Mouse (Mus musculus) neural tube, embryonic 12.5 days (tissue): ENCODE measurements around the gene Gm17581. TPM values are rescaled to one million over a fixed set of nuclear protein-coding genes. Genes with fewer than 3 reads are reported as not detected.
"Not testable (repeated sequence)": the region's sequence is repeated elsewhere in the genome, so short reads cannot be mapped to it uniquely, and the experiment has no call there.

ENCODE experiments used
- ATAC-seq: fragments of 200-750 bp; cut with Nextera tagmentation; 2 replicates; pipeline ENCODE4 v1.8.0; 2017; ENCODE audit warnings: low read depth, mild to moderate bottlenecking, moderate TSS enrichment, moderate library complexity; ENCODE audit not compliant: low FRiP score
- H3K27ac ChIP-seq: fragments of 300-500 bp; sonication (generic); 2 replicates; pipeline ENCODE4 v1.5.1; 2016
- H3K27me3 ChIP-seq: fragments of 300-500 bp; sonication (generic); replicated peaks from 2 replicates; pipeline ENCODE4 v1.6.1; 2016; ENCODE audit warnings: mild to moderate bottlenecking
- H3K36me3 ChIP-seq: fragments of 300-500 bp; sonication (generic); 2 replicates; pipeline ENCODE4 v1.6.1; 2016; ENCODE audit warnings: mild to moderate bottlenecking
- H3K4me1 ChIP-seq: fragments of 300-500 bp; sonication (generic); 2 replicates; pipeline ENCODE4 v1.6.1; 2016
- H3K4me2 ChIP-seq: fragments of 300-500 bp; sonication (generic); replicated peaks from 2 replicates; pipeline ENCODE4 v1.6.1; 2016; ENCODE audit warnings: mild to moderate bottlenecking
- H3K4me3 ChIP-seq: fragments of 300-500 bp; sonication (generic); 2 replicates; pipeline ENCODE4 v1.5.1; 2016
- H3K9ac ChIP-seq: fragments of 300-500 bp; sonication (generic); 2 replicates; pipeline ENCODE4 v1.6.1; 2016; ENCODE audit warnings: mild to moderate bottlenecking
- H3K9me3 ChIP-seq: fragments of 300-500 bp; sonication (generic); 2 replicates; pipeline ENCODE4 v1.6.1; 2016; ENCODE audit warnings: mild to moderate bottlenecking
- WGBS: fragments of 180-500 bp; shearing (Covaris S2); methylation state at CpG from one replicate; pipeline ENCODE4 v1.1.7; 2016; 5-methylcytosine and 5-hydroxymethylcytosine counted together
- polyA plus RNA-seq: library from polyadenylated mRNA; unstranded; fragments of >200 nt; fragmentation: Nextera tagmentation; extraction: Ambion mirVana; gene quantifications from 2 replicates; pipeline ENCODE4 v1.2.1, GENCODE M21; 2016

Gene Gm17581
- not detected in 2 replicates for polyA plus RNA-seq

DNA sequence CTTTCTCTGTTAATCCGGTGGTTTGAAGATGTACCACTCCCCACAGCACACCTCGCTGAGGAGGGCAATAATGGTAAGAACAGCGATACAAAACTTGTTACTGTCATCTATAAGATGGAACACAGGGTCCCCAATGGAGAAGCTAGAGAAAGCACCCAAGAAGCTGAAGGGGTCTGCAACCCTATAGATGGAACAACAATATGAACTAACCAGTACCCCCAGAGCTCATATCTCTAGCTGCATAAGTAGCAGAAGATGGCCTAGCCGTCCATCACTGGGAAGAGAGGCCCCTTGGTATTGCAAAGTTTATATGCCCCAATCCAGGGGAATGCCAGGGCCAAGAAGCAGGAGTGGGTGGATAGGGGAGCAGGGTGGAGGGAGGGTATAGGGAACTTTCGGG, at the start of gene Gm17581:
Gene Gm17581 (minus strand): TSS at position 101 of the 400 bp plus-strand sequence.
- H3K4me2 ChIP-seq, H3K9me3 ChIP-seq, H3K4me1 ChIP-seq, H3K4me3 ChIP-seq, H3K27ac ChIP-seq, ATAC-seq, H3K36me3 ChIP-seq, H3K27me3 ChIP-seq, H3K9ac ChIP-seq: not testable (repeated sequence)
- 86% methylated on average over 5 of the region's 5 CpGs for WGBS

DNA sequence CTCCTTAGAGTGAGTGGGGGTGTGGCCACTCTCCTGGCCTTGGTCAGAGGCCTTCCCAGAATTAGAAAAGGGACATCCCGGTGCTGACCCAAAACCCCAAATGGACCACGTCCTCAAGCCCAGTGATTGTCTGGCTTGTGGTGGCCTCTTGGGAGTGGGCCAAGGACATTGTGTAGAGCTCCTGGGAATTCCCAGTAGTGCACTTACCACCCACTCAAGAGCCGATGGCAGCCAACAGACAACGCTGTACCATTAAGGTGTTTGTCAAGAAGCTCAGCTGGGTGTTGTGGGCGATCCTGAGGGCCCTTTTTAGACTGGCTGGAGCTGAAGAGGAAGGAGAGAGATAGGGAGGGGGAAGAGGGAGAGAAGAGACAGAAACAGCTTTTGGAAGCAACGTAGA, 48.9 kb upstream of the Gm17581 start:
- H3K4me1 ChIP-seq: no peaks in the 10 kb centered on the region; the same call in 1 of the 2 replicates
- WGBS: 83% methylated on average over 6 of the region's 6 CpGs
- ATAC-seq: no peak

DNA sequence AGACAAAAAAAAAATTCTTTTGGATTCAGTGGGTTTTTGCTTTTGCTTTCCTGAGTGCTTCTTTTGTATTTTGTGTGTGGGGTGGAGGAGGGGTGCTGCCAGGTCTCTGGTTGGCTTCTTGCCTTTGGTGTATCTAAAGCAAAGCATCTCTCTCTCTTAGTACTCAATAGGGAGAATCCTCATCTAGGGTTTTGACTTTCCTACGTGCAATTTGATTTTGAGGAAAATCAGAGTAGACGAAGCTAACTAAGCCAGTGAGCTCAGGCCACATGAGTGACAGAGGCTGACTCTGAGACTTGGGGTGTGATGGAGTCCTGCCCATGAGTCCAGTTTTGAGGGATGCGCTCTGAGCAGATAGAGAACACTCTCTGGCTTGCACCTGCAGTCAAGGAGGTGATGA, 43.8 kb upstream of the Gm17581 start:
- peaks cover 22% of the 10 kb centered on the region for H3K4me1 ChIP-seq
- peaks cover 9% of the 10 kb centered on the region; the same call in 1 of the 2 replicates for H3K27me3 ChIP-seq
- no peaks in the 10 kb centered on the region for H3K36me3 ChIP-seq
- no peak overlapping the region for H3K4me3 ChIP-seq
- no peak for ATAC-seq
- H3K27ac ChIP-seq: no peak overlapping the region
- H3K9me3 ChIP-seq: no peaks in the 10 kb centered on the region
- H3K9ac ChIP-seq: no peak overlapping the region
- WGBS: 88% methylated on average over 3 of the region's 3 CpGs
- no peak overlapping the region for H3K4me2 ChIP-seq

More for the DNA sequence above, 48.9 kb upstream of the Gm17581 start:
- H3K36me3 ChIP-seq: no peaks in the 10 kb centered on the region
- H3K4me3 ChIP-seq: no peak overlapping the region
- H3K27ac ChIP-seq: no peak overlapping the region
- H3K9me3 ChIP-seq: no peaks in the 10 kb centered on the region
- H3K4me2 ChIP-seq: no peak overlapping the region
- H3K27me3 ChIP-seq: no peaks in the 10 kb centered on the region
- no peak overlapping the region for H3K9ac ChIP-seq

DNA sequence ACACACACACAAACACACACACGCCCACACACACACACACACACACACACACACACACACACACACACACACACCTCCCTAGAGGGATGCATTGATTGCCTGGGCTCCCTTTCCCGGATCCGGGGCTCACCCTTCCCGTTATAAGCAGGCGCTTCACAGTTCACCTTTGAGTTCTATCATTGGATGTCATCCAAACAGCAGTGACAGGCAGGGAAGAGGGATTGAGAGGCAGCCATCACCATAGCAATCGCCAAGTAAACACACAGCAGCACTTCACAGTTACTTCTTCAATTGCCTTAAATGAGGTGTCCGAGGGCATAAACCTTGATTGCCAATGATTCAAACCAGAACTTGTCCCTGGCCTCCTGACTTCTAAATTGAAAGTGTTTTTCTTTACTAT, 43.4 kb upstream of the Gm17581 start:
- 58% methylated on average over 7 of the region's 7 CpGs for WGBS
- no peaks in the 10 kb centered on the region for H3K9me3 ChIP-seq
- no peak overlapping the region for H3K4me2 ChIP-seq
- no peak overlapping the region for H3K27ac ChIP-seq
- no peaks in the 10 kb centered on the region for H3K36me3 ChIP-seq
- no peak for ATAC-seq
- H3K4me3 ChIP-seq: no peak overlapping the region
- peaks cover 14% of the 10 kb centered on the region; the same call in 1 of the 2 replicates for H3K27me3 ChIP-seq
- H3K4me1 ChIP-seq: peaks cover 22% of the 10 kb centered on the region
- no peak overlapping the region for H3K9ac ChIP-seq

DNA sequence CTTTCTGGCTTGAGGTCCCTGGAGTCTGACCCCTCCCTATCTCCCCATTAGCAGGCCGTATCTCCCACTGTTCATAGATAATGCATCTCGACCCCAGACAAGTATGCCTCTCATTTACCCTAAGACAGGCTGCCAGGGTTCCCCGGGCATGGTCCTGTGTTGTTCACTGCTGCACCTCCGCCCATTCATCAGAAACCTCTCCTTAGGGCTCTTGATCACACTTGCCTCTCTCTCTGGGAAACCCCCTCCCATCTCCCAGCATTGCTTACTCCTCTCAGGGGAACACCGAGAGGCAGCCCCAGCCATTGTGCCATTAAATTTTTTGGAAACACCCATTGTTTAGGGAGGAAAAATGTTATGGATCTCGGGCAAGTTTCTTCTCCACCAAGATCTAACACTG, 42.3 kb upstream of the Gm17581 start:
- Histone ChIP-seq H3K36me3 (no peaks in the 10 kb centered on the region), H3K27me3 (peaks cover 24% of the 10 kb centered on the region), H3K4me1 (peaks cover 22% of the 10 kb centered on the region), H3K4me2 (peak overlapping the region; percentile 72; the same call in 1 of the 2 replicates), H3K4me3 (no peak overlapping the region), H3K9ac (no peak overlapping the region), H3K27ac (no peak overlapping the region), H3K9me3 (no peaks in the 10 kb centered on the region)
- no peak for ATAC-seq
- 60% methylated on average over 6 of the region's 6 CpGs for WGBS

DNA sequence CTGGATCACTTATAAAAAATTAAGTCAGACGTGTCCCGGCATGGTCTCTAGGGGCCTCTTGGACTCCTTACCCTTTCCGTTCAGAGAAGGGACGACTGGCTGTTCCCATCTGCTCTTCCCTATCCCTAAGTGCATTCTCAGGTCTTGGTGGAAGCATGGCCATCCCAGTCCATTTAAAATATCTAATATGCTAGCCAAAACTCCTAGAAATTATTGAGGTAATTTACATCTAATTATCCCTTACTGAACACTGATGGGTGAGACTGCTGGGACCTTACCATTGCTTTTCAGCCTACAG, 42.0 kb upstream of the Gm17581 start:
- Histone ChIP-seq H3K4me2 (peak overlapping the region; percentile 72; the same call in 1 of the 2 replicates), H3K27me3 (peaks cover 26% of the 10 kb centered on the region), H3K9ac (no peak overlapping the region), H3K9me3 (no peaks in the 10 kb centered on the region), H3K4me3 (no peak overlapping the region), H3K27ac (no peak overlapping the region), H3K36me3 (no peaks in the 10 kb centered on the region), H3K4me1 (peaks cover 22% of the 10 kb centered on the region)
- 62% methylated on average over 4 of the region's 4 CpGs for WGBS
- ATAC-seq: no peak

DNA sequence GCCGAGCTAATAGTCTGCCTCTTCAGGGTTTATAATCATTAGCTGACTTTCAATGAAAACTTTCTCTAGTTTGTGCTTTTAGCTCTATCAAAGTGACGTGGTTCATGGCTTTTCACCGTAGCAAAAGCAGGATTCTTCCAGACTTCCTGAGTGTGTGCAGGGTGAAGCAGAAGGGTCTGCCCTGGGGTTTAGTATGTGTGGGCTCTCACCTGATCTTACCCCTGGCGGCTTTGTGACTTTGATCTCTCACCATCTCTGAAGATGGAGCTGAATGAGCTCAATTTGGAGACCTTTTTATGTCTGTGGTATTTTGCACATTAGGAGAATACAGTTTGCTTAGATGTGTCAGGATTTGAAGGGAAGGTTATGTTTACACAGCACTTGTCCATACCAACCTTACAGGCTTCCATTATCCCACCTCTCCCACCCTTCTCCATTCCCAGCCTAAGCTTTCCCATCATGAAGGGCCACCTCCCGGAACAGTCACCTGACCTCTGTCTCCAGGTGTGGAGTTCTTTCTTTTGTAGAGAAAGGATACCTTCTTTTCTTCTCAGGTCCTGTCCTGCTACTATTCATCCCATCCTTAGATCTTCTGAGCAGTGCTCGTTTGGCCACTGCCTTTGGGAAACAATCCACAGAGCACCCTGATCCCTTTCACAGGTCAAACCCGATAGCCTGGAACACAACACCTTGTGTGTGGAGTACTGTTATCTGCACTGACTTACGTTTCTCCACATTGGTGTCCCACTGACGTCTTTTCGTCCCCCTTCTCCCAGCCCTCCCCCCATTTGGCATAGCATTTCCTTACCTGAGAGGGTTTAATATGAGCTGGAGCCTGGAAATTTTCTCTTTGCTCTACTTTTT, 41.4 kb upstream of the Gm17581 start:
- ATAC-seq: no peak
- no peak overlapping the region for H3K27ac ChIP-seq
- peak overlapping the region; percentile 72 for H3K4me2 ChIP-seq
- no peak overlapping the region for H3K4me3 ChIP-seq
- peaks cover 26% of the 10 kb centered on the region for H3K27me3 ChIP-seq
- H3K9ac ChIP-seq: no peak overlapping the region
- 75% methylated on average over 10 of the region's 10 CpGs for WGBS
- H3K36me3 ChIP-seq: no peaks in the 10 kb centered on the region
- peaks cover 22% of the 10 kb centered on the region for H3K4me1 ChIP-seq
- H3K9me3 ChIP-seq: no peaks in the 10 kb centered on the region

DNA sequence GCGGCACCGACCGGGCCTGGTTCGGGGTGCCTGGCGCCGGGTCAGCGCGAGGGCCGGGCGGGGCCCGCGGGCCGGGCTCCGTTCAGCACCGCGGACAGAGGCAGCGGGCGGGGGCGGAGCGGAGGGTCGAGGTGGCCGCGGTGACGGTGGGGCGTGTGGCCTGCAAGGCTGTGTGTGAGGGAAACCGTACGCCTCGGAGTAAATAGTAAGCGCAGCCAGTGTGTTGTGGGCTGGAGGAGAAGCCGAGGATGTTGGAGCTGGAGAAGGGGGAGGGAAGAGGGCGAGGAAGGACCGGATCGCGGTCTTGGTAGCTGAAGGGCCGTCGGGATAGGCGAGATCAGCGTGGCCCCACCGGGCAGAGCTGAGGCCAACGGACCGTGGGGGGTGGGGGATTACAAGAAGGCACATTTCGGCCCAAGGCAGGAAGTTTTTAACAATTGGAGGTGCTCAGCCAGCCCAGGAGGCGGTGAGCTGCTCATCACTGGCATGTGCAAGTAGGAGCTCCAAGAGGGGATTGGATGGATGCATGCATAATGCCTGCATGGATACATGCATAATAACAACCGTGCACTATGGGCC, 40.1 kb upstream of the Gm17581 start:
- H3K27ac ChIP-seq: peak overlapping the region; percentile 53
- 1% methylated on average over 44 of the region's 44 CpGs for WGBS
- H3K4me1 ChIP-seq: peaks cover 22% of the 10 kb centered on the region
- peak overlapping the region; percentile 80 for H3K9ac ChIP-seq
- peak; percentile 52 for ATAC-seq
- H3K4me2 ChIP-seq: peak overlapping the region; percentile 72
- H3K27me3 ChIP-seq: peaks cover 26% of the 10 kb centered on the region
- no peaks in the 10 kb centered on the region for H3K36me3 ChIP-seq
- no peaks in the 10 kb centered on the region for H3K9me3 ChIP-seq
- H3K4me3 ChIP-seq: peak overlapping the region; percentile 77

DNA sequence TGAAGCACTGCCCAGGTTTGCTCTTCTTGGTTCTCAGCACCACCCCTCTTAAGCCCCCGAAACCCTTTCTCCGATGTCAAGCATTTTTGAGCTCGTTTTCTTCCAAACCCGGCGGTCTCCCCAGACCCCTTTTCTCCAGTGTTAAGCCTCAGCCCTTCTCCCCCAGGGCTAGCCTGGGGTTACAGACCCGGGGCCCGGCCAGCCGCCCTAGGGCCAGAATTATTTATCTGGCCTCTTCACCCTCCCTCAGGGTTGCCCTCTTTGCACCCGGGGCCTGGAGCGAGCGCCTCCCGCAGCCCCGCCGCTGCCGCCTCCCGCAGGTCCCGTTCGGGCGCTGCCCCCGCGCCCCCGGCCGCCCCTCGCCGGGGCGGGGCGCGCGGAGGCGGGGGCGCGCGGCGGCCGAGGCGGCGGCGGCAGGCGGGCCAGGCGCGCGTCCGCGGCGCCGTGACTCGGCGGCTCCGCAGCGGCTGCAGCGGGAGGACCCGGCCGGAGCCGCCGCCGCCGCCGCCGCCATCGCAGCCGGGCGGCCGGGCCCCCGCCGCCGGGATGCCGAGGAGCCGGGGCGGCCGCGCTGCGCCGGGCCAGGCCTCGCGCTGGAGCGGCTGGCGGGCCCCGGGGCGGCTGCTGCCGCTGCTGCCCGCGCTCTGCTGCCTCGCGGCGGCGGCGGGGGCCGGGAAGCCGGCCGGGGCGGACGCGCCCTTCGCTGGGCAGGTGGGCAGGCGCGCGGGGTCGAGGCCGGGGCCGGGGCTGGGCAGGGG, 39.4 kb upstream of the Gm17581 start, which contains the start of gene Mmp24:
Gene Mmp24 (plus strand): TSS at position 416 of the 758 bp plus-strand sequence.
- ATAC-seq: no peak
- H3K4me3 ChIP-seq: peak within 1 kb of the TSS; percentile 77
- peaks cover 22% of the 10 kb centered on the region for H3K4me1 ChIP-seq
- H3K4me2 ChIP-seq: peak within 1 kb of the TSS; percentile 72
- no peaks in the 10 kb centered on the region for H3K36me3 ChIP-seq
- no peaks in the 10 kb centered on the region for H3K9me3 ChIP-seq
- H3K27ac ChIP-seq: peak within 1 kb of the TSS; percentile 53
- H3K27me3 ChIP-seq: peaks cover 26% of the 10 kb centered on the region
- WGBS: 2% methylated on average over 90 of the region's 100 CpGs
- peak within 1 kb of the TSS; percentile 80 for H3K9ac ChIP-seq

DNA sequence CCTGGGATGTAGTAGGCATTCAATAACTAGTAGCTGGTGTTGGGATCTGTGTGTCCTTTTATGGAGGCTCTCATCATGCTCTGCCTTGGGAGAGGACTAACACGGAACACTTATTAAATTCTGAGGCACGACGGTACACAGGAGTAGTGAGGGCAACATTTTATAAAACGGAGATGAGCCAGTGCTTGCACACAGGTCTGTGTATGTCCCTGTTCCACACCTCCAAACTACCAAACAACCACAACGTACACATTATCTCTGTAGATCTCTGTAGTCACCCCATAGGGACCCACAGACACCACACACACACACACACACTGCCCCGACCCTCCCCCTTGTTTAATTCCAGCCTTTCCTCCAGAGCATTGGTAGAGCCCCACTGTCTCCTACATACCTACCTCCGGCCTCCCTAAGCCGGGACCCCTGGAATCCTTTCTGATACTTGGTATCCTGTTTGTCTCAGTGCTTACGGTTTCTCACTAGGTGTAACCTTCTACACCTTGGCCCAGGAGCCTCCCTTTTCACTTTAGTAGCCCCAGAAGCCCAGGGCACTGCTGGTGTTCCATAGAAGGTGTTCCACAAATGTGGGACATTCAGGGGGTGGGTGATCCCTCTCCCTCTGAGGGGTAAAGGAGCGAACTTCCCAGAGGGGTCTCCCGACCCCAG, 38.7 kb upstream of the Gm17581 start:
- H3K4me3 ChIP-seq: no peak overlapping the region
- 64% methylated on average over 11 of the region's 11 CpGs for WGBS
- H3K4me1 ChIP-seq: peaks cover 22% of the 10 kb centered on the region
- H3K9ac ChIP-seq: 0 out of 2 replicates have a peak overlapping the region, but pooled peaks have one; percentile 61
- no peak overlapping the region for H3K27ac ChIP-seq
- H3K4me2 ChIP-seq: peak overlapping the region; percentile 72
- H3K36me3 ChIP-seq: no peaks in the 10 kb centered on the region
- H3K9me3 ChIP-seq: no peaks in the 10 kb centered on the region
- peaks cover 26% of the 10 kb centered on the region for H3K27me3 ChIP-seq
- no peak for ATAC-seq

DNA sequence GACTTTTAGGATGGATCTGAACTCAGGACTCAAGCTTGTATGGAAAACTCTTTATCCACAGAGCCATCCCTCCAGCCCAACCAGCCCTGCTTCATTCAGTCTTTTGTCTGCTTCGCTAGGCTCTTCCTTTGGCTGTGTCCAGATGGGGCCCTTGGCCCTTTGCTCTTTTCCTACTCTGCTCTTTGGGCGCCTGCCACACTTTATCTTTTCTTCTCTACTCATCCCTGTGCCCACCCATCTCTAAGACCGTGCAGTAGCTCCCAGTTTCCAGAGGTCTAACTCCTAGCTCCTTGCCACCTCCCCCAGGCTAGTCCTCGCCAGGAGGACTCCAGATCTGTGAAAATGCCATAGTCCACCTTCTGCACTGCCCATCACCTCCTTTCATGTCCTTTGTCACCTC, 38.0 kb upstream of the Gm17581 start:
- Histone ChIP-seq H3K36me3 (no peaks in the 10 kb centered on the region), H3K4me2 (no peak overlapping the region), H3K9me3 (no peaks in the 10 kb centered on the region), H3K4me3 (no peak overlapping the region), H3K9ac (no peak overlapping the region), H3K27ac (no peak overlapping the region), H3K27me3 (peaks cover 26% of the 10 kb centered on the region), H3K4me1 (peaks cover 16% of the 10 kb centered on the region)
- ATAC-seq: no peak
- 68% methylated on average over 4 of the region's 4 CpGs for WGBS
